Mouse (Mus musculus): ENCODE measurements around the gene Ehd3.

DNA sequence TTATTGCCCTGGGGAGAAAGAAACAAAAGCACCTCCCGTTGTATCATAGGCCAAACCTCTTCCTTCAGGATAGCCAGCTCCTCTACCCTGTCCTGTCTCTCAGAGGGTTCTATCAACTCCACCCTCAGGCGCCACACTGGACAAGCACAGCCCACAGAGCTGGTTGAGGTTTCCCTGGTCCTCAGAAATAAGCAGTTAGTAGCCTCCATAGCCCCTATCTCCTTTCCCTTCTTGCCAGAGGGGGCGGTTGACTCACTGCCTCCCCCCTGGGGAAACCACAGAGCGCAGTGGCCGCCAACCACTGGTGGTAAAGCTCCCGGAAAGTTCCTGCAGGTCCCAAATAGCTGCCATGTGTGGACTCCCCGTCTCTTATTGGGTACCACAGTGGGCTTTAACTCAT, 71.7 kb downstream of the Ehd3 start:
- TF ChIP-seq CTCF (IDR thresholded peaks at IDR 0.05) (no peak), POLR2A (IDR thresholded peaks at IDR 0.05; ENCODE audit: insufficient read depth, low read depth, low read length) (no peak), EP300 (IDR thresholded peaks at IDR 0.05; ENCODE audit: insufficient read depth, low read depth, low read length) (no peak)
